Mouse (Mus musculus): ENCODE data around the gene Ugt1a9.

The Ugt1a9 gene

DNA sequence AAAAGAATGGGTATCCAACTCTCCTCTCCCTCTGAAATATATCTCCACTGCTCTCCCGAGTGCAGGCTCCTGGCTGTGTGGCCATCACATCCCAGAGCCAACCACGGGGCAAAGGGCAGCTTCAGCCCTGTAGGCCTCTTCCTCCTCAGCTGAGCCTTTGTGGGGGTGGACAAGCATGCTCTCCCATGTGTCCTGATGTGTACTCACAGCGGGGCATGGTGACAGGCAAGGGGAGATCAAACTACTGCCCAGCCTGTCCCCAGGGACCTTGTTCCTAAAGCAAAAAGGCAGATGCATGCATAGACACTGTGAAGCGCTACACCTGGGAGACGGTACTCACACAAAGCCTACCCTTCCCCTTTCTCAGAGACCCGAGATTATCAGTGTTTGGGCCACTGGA is 189.5 kb downstream of the Ugt1a9 start:
- peak; percentile 92 for DNase-seq (ENCODE audit: low spot score)

DNA sequence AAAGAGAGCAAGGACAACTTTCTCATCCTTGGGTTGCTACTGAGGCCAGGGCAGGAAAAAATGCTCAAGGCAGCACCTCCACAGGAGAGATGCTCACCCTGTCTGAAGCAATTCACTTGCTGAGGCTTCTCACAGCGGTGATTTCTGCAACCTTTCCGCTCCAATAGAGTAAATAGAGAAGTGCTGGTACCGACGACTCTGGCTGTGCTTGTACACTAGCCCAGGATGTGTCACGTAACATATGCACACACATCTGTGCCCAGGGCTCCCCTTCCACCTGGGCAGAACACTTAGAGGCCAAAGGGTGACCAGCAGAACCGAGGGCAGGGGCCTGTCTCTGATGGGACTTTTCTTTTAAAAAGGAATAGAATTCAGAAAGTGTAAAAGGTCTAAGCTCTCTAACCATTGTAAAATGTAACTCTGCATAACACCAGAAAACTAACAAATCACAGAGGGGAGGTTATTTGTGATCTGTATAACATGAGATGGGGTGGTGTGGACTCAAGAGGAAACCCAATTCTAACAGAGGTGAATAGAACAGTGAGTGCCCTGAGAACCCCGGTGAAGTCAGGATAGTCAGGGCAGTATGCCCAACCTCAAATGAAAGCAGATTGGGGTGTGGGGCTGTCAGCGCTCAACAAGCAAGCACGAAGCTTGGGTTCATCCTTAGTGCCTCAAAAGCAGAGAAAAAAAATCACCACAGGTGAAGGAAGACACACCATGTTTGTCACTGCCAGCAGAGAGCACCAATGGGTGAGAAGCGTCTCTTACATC is 190.2 kb downstream of the Ugt1a9 start:
- DNase-seq (ENCODE audit: low spot score) = no peak

DNA sequence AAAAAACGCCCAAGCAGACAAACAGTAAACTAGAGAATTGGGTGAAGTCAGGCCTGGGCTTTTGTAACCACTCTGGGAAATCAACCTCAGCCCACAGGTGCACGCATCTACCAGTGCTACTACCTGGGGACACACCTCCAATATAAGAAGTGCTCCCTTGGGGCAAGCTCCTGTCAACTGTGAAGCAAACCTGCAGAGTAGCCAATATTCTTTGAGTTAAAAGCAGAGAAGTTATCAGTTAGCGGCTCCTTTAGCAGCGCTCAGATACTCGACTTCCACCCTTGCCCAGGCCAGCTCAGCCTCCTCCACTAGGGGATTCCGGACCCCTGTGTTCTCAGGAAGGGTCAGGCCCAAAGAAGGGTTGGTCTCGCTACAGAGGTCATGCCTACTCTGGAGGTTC is 191.1 kb downstream of the Ugt1a9 start:
- DNase-seq (ENCODE audit: low spot score) = no peak

DNA sequence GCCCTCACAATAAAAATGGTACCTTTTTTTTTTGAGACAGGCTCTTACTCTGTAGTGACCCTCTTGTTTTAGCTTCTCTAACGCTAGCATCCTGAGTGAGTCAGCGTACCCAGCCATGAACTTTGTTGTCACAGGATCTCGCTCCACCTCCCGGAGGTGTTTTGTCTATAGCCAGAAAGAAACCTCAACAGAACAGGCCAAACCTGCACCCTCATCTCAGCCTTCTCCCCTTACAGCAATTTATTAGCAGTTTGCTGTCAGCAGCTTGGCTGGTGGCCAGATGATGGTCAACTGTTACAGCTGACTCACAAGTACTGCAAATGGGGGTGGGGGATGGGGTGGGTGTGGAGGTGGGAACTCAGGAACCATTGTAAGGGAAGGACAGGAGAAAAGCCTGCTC is 191.7 kb downstream of the Ugt1a9 start:
- DNase-seq (ENCODE audit: low spot score) = peak; percentile 86

DNA sequence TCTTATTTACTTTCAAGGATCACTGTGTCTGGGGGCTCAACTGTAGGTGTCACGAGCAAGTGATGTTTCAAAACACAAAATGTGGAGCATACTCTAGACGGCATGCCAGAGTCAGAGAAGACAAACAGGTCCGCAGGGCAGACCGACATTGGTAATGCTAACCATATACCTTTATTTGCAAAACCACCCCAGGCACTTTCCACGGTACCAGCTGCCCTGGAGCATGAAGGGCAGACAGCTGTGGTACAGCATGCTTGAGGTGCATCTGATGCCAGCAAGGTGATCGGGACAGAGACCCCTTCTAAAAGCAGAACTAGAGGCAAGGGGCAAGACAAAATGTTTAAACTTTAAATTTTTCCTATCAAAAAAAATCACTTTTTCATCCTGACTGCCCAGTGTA is 192.4 kb downstream of the Ugt1a9 start:
- DNase-seq (ENCODE audit: low spot score) = no peak

DNA sequence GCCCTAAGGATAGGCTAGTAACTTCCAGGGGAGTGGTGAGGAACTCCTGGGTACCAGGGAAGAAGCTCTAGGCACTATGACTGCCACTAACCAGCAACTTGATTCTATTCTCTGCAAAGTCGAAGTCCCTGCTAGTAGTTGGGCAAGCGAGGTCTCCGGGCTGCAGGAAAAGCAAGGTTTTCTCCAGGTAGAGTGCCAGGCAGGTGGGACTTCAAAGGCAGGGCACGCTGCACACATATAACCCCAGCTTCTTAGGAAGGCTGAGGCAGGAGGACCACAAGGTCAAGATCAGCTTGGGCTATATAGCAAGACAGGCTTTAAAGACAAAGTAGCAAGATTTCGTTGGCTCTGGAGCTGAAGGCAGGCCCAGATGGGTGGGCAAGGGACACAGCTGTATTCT is 193.2 kb downstream of the Ugt1a9 start:
- DNase-seq (ENCODE audit: low spot score) = no peak

DNA sequence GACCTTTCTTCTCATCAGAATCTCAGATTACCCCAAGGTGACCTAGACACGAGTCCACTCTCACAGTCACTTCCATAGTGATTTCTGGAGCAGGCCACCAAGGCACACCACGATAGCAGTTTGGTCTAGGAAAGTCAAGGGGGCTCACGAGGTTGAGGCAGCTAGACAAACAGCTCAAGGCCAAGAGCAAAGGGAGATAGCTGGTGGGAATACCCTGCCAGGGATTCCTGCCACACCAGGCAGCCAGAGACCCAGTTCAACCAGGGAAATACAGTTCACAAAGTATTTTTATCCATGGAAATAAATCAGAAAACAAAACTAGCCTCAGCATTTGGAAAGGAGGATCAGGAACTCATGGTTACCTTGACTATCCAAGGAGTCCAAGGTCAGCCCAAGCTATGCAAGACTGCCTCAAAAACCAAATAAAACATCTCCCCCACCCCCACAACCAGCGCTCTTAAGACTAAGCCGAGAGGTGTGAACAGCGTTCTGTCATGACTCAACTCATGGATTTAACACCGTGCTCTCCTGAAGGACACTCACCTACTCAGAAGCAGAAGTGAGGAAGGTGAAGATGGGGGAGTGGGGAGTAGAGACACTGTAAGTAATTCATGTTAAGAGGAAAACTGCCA is 193.8 kb downstream of the Ugt1a9 start:
- no peak for DNase-seq (ENCODE audit: low spot score)

DNA sequence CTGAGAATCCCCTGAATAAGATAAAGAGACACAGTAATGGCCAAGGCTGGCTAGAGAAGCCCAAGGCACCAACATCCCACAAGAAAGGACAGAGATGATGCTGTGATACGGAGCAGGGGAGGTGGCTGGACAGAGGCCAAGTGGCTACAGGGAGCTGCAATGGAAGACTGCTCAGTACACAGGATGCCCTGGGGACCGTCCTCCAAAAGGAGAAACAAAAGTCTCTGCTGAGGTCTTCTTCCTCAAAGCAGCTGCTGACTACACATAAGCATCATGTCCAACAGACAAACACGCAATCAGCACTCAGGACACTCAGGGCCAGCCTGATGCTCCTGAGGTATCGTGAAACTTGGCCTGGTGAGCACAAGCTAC is 194.3 kb downstream of the Ugt1a9 start:
- DNase-seq (ENCODE audit: low spot score) = no peak

DNA sequence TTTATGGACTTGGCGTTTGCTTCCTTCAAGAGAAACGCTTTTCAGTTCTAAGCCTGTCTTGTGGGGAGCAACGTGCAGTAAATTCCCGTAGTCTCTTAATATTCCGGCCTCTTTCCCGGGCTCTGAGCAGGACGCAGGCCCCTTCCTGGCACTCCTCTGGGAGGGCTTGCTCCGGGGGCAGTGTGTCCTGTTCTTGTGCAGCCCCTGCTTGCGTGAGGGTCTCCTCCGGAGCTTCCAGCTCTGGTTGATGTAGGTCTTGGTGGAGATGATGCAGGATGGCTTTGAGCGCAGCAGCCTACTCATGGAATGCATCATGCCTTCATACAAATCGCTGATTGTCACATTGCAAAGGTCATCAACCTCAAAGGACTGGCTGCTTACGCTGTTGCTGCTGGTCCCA is 195.5 kb downstream of the Ugt1a9 start:
- DNase-seq (ENCODE audit: low spot score) = no peak

DNA sequence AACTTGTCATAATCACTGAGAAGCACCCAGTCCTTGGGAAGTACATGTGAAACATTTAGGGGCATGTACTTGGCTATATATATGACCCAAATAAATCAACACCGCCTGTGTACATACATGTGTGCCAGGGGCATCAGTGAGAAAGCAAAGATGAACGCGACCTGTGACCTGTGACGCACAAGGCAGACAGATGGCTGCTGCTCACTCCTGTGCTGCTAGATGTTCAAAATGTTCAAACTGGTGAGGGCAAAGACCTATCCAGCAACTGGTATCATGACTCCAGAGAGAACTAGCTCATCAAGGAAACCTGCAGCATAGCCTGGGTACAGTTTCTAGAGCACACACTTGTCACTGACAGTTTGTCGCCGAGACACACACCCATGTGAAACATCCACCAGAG is 196.9 kb downstream of the Ugt1a9 start:
- DNase-seq (ENCODE audit: low spot score) = no peak

DNA sequence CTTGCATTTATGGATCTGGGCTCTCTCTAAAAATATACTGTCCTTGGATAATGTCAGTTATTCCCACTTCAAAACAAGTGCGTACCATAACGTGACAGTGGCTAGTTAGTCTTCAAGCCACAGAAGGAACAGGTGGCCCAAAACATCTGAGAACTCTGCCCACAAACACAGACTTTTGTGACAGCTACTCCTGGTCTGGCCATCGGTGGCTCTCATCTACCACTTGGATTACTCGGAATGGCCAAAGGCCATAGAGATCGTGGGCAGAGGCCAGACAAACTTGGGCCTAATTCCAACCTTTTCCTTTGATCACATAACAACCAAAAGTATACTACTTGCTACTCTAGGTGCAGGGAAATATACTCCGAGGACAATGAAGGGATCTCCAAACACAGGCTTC is 197.5 kb downstream of the Ugt1a9 start:
- no peak for DNase-seq (ENCODE audit: low spot score)
